Mouse (Mus musculus) heart, embryonic 12.5 days (tissue): ENCODE data around the gene Armc12. TPM values are rescaled to one million over a fixed set of nuclear protein-coding genes. Genes with fewer than 3 reads are reported as not detected.

ENCODE experiments used
- microRNA-seq: library from miRNA; unstranded; fragments of <30 nt; microRNA quantifications from one replicate; pipeline ENCODE4, GENCODE M21; 2017
- polyA plus RNA-seq: library from polyadenylated mRNA; unstranded; fragments of >200 nt; fragmentation: Nextera tagmentation; extraction: Ambion mirVana; gene quantifications from 2 replicates; pipeline ENCODE4 v1.2.1, GENCODE M21; 2016

Armc12 gene
- polyA plus RNA-seq, 1 experiment from 2014 or later = not detected

Small RNAs within 50 kb of the gene (microRNA-seq; reads per million reads assigned to microRNA genes)
- gene Gm25195 (not detected), gene Mir6969 (not detected)

Other genes starting within 250 kb of the Armc12 start
- gene Fance, start 217.3 kb upstream of the Armc12 start, polyA plus RNA-seq = 21.8 and 23.0 TPM in 2 replicates
- gene Rpl10a, start 202.3 kb upstream of the Armc12 start, polyA plus RNA-seq = 301 and 344 TPM in 2 replicates
- 7.9 and 8.1 TPM in 2 replicates for gene Tead3, start 180.0 kb upstream of the Armc12 start, polyA plus RNA-seq
- 3.7 and 4.6 TPM in 2 replicates for gene Tulp1, start 165.6 kb upstream of the Armc12 start, polyA plus RNA-seq
- 15.8 and 16.0 TPM in 2 replicates for gene Fkbp5, start 13.3 kb upstream of the Armc12 start, polyA plus RNA-seq
- not detected in 2 replicates for gene Clpsl2, start 18.6 kb downstream of the Armc12 start, polyA plus RNA-seq
- gene Clps, start 30.0 kb downstream of the Armc12 start, polyA plus RNA-seq = 0.31 TPM in 1 of 2 replicates, not detected in the other
- 0.15 and 0.33 TPM in 2 replicates for gene Lhfpl5, start 44.8 kb downstream of the Armc12 start, polyA plus RNA-seq
- 55.4 and 56.8 TPM in 2 replicates for gene Srpk1, start 91.9 kb downstream of the Armc12 start, polyA plus RNA-seq
- 0.22 and 0.57 TPM in 2 replicates for gene Slc26a8, start 159.4 kb downstream of the Armc12 start, polyA plus RNA-seq
- gene Mapk14, start 160.5 kb downstream of the Armc12 start, polyA plus RNA-seq = 37.1 and 38.6 TPM in 2 replicates
- 3.1 and 3.3 TPM in 2 replicates for gene AC170998.1, start 195.3 kb downstream of the Armc12 start, polyA plus RNA-seq
- 3.2 and 3.9 TPM in 2 replicates for gene Mapk13, start 238.5 kb downstream of the Armc12 start, polyA plus RNA-seq